Mouse (Mus musculus) cerebellum, postnatal 36 days (tissue): Measurements from ENCODE around the gene Wdpcp.
A peak's percentile ranks its signal among the peaks of the same experiment; 100 is the strongest.

Source experiments
- DNase-seq, 2 experiments: peaks; one replicate each; pipeline ENCODE4 v3.0.0; 2021 to 2022; ENCODE audit warnings: mixed read lengths in 2 of 2

Gene Wdpcp

DNA sequence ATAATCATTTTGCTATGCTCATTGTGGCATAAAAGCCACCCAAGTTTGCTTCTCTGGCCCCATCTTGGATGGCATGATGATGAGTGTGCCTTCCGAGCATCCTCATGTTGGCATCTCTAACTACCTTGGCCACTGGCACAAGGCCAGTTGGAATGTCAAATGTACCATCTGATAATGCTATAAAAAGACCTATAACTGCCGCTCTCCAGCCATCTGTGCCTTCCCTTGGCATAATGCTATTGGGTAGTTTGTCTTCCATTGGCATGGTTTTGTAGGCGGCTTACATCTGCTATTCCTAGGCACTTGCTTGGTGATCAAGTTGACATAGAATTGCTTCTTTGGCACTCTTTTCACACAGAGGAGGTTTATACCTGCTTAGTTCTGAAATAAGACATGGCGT, 191.2 kb downstream of the Wdpcp start:
- DNase-seq = peak; percentile 71 to 79

GRCm38 (mm10) chr11:21788831-21789230, 216.8 kb downstream of the Wdpcp start:
- DNase-seq = no peak

- no peak for DNase-seq
Observed at GRCm38 (mm10) chr11:21824941-21825340, 252.9 kb downstream of the Wdpcp start.

DNA sequence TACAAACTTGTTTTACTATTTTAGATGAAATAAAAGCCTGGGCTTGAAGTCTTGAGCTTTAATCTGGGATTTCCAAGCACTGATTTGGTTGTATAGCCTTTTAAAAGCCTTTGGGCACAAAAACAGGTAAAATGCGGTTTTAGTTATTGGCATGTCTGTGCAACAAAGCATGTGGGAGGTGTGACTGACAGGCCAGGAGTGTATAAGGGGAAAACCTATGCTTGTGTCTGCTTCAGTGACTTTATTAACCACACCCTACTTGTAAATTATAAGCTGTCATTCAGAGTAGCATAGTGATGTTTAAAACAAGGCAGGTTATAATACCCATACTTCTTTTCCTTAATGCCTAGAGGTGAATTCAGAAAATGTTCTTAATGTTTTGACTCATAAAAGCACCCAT, 254.5 kb downstream of the Wdpcp start:
- DNase-seq = no peak

DNA sequence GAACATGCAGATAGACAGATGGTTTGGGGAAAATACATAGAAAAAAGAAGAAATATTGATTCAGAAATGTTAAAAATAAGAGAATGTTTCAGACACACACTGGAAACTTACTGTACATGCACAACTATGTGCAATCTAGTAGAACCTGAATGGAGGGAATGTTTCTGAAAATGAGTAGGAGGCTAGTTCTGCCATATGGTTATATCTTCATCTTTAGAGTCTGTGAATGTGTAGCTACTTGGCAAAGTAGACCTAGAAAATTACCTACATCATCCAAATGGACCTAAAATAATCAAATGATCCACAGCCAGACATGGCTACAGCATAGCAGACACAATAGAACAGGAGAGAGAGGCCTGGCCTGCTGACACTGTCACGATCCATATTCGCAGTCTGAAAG, 275.0 kb downstream of the Wdpcp start:
- DNase-seq = no peak

- DNase-seq = peak in 1 of 2 experiments; percentile 6
Observed at GRCm38 (mm10) chr11:21864000-21864399, 292.0 kb downstream of the Wdpcp start.

GRCm38 (mm10) chr11:21864516-21864915, 292.5 kb downstream of the Wdpcp start:
- DNase-seq = no peak

DNA sequence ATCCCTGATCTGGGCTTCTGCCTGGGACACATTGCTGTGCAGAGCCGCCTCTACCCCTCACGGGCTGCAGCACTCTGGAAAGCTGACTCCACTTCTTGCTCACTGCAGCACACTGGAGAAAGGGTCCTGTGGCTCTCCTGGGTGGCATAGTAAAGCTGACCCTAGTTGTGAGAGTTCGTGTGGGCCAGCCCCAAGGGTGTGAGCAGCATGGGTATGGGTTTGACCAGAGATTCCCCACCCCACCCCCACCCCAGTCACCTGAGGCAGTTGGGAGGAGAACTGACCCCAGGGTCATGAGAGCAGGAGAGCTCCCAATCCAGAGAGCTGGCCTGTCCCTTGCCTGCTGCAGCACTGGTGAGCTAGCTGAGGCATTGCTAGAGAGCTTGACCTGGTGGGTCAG, 296.6 kb downstream of the Wdpcp start:
- DNase-seq = no peak

DNA sequence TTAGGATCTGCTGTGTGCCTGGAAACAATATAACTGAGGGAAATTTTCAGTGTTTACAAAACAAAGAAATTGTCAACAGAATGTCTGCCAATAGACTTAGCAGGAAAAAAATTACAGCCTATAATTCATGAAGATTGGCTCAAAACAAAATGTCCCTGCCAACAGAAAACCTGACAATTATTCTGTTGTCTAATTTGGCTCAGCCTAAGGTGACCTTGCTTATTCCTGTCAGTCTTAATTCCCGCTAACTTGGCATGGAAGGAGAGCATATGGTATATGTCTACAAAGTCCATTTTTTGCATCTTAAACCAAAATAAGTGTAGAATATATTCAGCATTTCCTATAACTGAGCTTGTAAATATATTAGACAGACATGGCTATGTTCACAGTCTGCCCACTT, 298.8 kb downstream of the Wdpcp start:
- no peak for DNase-seq

DNA sequence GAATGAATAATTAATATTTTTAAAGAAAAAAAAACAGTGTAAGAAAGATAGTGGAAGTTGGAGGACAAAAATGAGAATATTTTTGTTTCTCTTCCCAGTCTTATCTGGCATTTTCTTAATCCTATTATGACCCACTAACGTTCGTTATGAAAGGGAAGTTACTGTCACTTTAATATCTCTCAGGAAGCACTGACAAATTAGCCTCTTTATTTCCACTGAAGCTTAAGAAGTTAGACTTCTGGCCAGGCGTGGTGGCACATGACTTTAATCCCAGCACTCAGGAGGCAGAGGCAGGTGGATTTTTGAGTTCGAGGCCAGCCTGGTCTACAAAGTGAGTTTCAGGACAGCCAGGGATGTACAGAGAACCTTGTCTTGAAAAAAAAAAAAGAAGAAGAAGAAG, 299.7 kb downstream of the Wdpcp start:
- DNase-seq = no peak

GRCm38 (mm10) chr11:21875077-21875476, 303.0 kb downstream of the Wdpcp start:
- DNase-seq = no peak

DNA sequence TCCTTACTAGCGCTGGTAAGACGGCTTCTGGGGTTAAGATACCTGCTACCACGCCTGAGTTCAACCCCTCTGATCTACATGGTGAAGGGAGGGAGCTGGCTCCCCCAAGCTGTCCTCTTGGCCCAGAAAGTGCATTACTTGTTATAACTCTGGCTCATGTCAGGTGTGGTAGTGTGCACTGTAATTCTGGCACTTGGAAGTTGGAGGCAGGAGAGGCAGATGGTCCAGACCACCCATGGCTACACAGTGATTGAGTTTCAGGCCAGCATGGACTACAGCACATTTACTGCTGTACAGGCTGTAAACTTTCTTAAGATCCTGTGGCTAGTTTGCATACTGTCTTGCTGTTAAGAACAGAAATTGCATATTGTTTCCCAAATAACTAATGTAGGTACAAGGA, 322.7 kb downstream of the Wdpcp start:
- DNase-seq = peak; percentile 39 to 41

- DNase-seq = no peak
Observed at GRCm38 (mm10) chr11:21922531-21922930, 350.5 kb downstream of the Wdpcp start.
